Mouse (Mus musculus): ENCODE data around the gene Mpc2. TPM values are rescaled to one million over a fixed set of nuclear protein-coding genes. Genes with fewer than 3 reads are reported as not detected.

Gene Mpc2
- polyA plus RNA-seq, 1 experiment from 2014 or later: 292 TPM

DNA sequence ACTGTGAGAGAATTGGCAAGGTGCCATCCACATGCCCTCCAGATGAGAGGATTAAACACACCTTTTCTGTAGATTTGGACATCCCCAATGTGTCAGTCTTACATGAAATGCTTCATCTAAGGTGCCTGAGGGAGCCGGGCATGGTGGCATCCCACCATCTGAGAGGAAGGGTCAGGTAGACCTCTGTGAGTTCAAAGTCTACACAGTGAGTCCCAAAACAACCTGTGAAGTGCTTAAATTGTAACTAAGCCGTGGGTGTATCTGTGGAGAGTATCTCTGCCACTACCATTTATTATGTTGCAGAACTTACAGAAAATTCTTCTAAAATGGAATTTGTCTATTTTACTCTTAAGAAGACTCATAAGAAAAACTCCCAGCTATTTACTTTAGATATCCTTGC lies 25.7 kb downstream of the Mpc2 start:
- 48% methylated on average over 2 of the region's 2 CpGs for WGBS (ENCODE audit: insufficient replicate concordance)
- Histone ChIP-seq H3K4me1 (ENCODE audit: control insufficient read depth, low read depth, low read length) (no peaks in the 10 kb centered on the region; the same call in none of the 2 replicates), H3K27ac (ENCODE audit: low read length) (no peak overlapping the region), H3K4me2 (ENCODE audit: low read depth, low read length) (no peak overlapping the region), H3K27me3 (ENCODE audit: control insufficient read depth, insufficient read depth, low read depth, low read length) (no peaks in the 10 kb centered on the region), H3K4me3 (ENCODE audit: low read depth, low read length) (no peak overlapping the region), H3K9ac (ENCODE audit: low read depth, low read length) (no peak overlapping the region), H3K36me3 (ENCODE audit: control insufficient read depth, insufficient read depth) (peaks cover 4% of the 10 kb centered on the region; the same call in 1 of the 2 replicates), H3K9me3 (replicated peaks; ENCODE audit: control insufficient read depth, low read length) (no peaks in the 10 kb centered on the region)
- ATAC-seq (ENCODE audit: low read depth): no peak

DNA sequence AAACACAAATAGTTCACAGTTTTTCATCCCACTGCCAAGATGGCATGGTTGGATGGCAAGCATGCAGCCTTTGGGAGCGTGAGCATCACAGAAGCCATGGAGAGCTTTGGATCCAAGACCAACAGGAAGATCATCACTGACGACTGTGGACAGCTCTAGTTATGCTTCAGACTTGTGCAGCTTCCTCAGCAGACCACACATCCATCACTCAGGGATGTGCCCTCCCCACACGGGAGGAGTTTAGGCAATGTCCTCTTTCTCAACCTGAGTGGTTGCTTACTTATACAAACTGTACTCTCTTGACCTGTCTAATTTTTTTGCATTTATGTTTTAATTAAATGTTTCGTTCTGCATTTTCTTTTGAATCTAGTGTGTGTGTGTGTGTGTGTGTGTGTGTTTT lies 28.8 kb downstream of the Mpc2 start:
- Histone ChIP-seq H3K9me3 (replicated peaks; ENCODE audit: control insufficient read depth, low read length) (no peaks in the 10 kb centered on the region), H3K4me3 (ENCODE audit: low read depth, low read length) (no peak overlapping the region), H3K36me3 (ENCODE audit: control insufficient read depth, insufficient read depth) (no peaks in the 10 kb centered on the region), H3K9ac (ENCODE audit: low read depth, low read length) (no peak overlapping the region), H3K4me1 (ENCODE audit: control insufficient read depth, low read depth, low read length) (no peaks in the 10 kb centered on the region; the same call in 1 of the 2 replicates), H3K27ac (ENCODE audit: low read length) (no peak overlapping the region), H3K4me2 (ENCODE audit: low read depth, low read length) (no peak overlapping the region), H3K27me3 (ENCODE audit: control insufficient read depth, insufficient read depth, low read depth, low read length) (no peaks in the 10 kb centered on the region)
- ATAC-seq (ENCODE audit: low read depth): no peak
- 48% methylated on average over 4 of the region's 4 CpGs for WGBS (ENCODE audit: insufficient replicate concordance)

DNA sequence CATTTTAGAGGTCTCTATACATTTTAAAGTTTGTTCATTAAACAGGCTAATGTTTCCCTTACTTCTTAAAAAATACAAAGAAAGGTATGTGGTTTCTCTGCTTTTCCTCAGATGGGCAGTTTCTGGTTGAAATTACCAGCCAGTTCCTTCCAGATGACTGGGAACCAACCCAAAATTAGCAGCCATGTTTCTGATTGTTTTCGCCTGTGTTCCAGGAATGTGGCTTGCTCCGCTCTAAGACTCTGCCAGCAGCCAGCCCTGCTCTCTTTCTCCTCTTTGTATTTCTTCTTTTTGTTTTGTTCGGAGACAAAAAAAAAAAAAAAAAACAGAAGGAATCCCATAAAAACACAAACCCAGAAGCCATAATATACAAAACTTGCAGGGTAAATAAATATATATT lies 38.4 kb downstream of the Mpc2 start:
- H3K9ac ChIP-seq (ENCODE audit: low read depth, low read length): no peak overlapping the region
- H3K4me1 ChIP-seq (ENCODE audit: control insufficient read depth, low read depth, low read length): no peaks in the 10 kb centered on the region
- no peaks in the 10 kb centered on the region for H3K27me3 ChIP-seq (ENCODE audit: control insufficient read depth, insufficient read depth, low read depth, low read length)
- no peaks in the 10 kb centered on the region for H3K36me3 ChIP-seq (ENCODE audit: control insufficient read depth, insufficient read depth)
- H3K27ac ChIP-seq (ENCODE audit: low read length): no peak overlapping the region
- no peak overlapping the region for H3K4me2 ChIP-seq (ENCODE audit: low read depth, low read length)
- WGBS (ENCODE audit: insufficient replicate concordance): 65% methylated on average over 3 of the region's 3 CpGs
- no peaks in the 10 kb centered on the region for H3K9me3 ChIP-seq (replicated peaks; ENCODE audit: control insufficient read depth, low read length)
- no peak overlapping the region for H3K4me3 ChIP-seq (ENCODE audit: low read depth, low read length)
- ATAC-seq (ENCODE audit: low read depth): no peak

DNA sequence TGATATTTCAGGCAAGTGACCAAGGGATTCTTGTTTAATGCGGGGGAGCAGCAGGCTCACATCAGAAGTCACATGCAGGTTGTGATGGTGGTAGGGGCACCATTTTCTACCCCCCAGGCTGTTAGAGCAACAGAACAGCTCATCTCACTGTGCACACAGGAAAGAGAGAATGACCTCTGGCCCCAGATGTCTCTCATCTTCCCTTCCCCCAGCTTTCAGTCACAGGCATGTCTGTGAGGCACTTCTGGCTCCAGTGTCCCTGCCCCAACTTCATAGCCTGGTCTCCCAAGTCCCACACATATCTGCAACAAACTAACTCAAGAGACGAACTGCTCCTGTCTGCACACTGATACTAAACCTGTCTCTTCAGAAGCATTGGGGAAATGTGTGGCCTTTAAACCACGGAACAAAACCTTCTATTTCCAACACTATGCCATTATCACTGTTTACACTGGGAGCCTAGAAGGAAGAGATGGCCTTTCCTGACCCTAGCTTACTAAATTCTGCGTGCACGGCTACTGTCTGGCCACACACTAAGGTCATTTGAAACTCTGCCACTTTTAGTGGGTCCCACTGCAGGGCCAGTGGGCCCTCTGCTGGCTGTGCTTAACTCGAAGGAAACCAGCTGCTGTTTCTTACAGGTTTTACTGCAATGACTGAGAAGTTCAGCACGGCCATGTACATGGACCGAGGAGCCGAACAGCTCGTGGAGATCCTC lies 43.0 kb downstream of the Mpc2 start:
- Histone ChIP-seq H3K4me3 (ENCODE audit: low read depth, low read length) (peak overlapping the region; percentile 0; the same call in 1 of the 2 replicates), H3K36me3 (ENCODE audit: control insufficient read depth, insufficient read depth) (no peaks in the 10 kb centered on the region), H3K27ac (ENCODE audit: low read length) (peak overlapping the region; percentile 46), H3K4me1 (ENCODE audit: control insufficient read depth, low read depth, low read length) (no peaks in the 10 kb centered on the region), H3K9ac (ENCODE audit: low read depth, low read length) (no peak overlapping the region), H3K4me2 (ENCODE audit: low read depth, low read length) (peak overlapping the region; percentile 15; the same call in 1 of the 2 replicates), H3K27me3 (ENCODE audit: control insufficient read depth, insufficient read depth, low read depth, low read length) (no peaks in the 10 kb centered on the region), H3K9me3 (replicated peaks; ENCODE audit: control insufficient read depth, low read length) (no peaks in the 10 kb centered on the region)
- WGBS (ENCODE audit: insufficient replicate concordance): 33% methylated on average over 10 of the region's 10 CpGs
- peak; percentile 65 for ATAC-seq (ENCODE audit: low read depth)

GRCm38 (mm10) chr1:165506303-165506702 lies 45.9 kb downstream of the Mpc2 start:
- WGBS (ENCODE audit: insufficient replicate concordance): 48% methylated on average over 6 of the region's 6 CpGs
- no peak overlapping the region for H3K4me2 ChIP-seq (ENCODE audit: low read depth, low read length)
- H3K27me3 ChIP-seq (ENCODE audit: control insufficient read depth, insufficient read depth, low read depth, low read length): no peaks in the 10 kb centered on the region
- H3K4me3 ChIP-seq (ENCODE audit: low read depth, low read length): no peak overlapping the region
- H3K9ac ChIP-seq (ENCODE audit: low read depth, low read length): no peak overlapping the region
- H3K9me3 ChIP-seq (replicated peaks; ENCODE audit: control insufficient read depth, low read length): no peaks in the 10 kb centered on the region
- no peaks in the 10 kb centered on the region for H3K36me3 ChIP-seq (ENCODE audit: control insufficient read depth, insufficient read depth)
- peak; percentile 39; the same call in 1 of the 2 replicates for ATAC-seq (ENCODE audit: low read depth)
- no peak overlapping the region for H3K27ac ChIP-seq (ENCODE audit: low read length)
- no peaks in the 10 kb centered on the region for H3K4me1 ChIP-seq (ENCODE audit: control insufficient read depth, low read depth, low read length)

DNA sequence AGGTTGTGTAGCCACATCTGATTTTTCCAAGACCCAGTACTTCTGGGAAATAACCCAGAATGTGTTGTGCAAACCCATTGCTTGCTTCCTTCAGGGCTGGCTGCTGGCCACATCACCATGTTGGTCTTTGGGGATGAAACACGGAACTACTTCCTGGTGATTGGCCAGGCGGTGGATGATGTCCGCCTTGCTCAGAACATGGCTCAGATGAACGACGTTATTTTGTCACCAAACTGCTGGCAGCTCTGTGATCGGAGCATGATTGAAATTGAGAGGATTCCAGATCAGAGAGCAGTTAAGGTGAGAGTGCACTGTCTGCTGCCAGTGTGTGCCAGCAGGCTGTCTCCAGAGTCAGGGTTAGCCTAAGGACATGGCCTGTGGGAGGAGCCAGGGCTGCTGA lies 49.7 kb downstream of the Mpc2 start:
- no peaks in the 10 kb centered on the region for H3K36me3 ChIP-seq (ENCODE audit: control insufficient read depth, insufficient read depth)
- no peaks in the 10 kb centered on the region for H3K27me3 ChIP-seq (ENCODE audit: control insufficient read depth, insufficient read depth, low read depth, low read length)
- H3K9me3 ChIP-seq (replicated peaks; ENCODE audit: control insufficient read depth, low read length): no peaks in the 10 kb centered on the region
- WGBS (ENCODE audit: insufficient replicate concordance): 79% methylated on average over 6 of the region's 6 CpGs
- ATAC-seq (ENCODE audit: low read depth): no peak
- no peak overlapping the region for H3K9ac ChIP-seq (ENCODE audit: low read depth, low read length)
- no peak overlapping the region for H3K4me2 ChIP-seq (ENCODE audit: low read depth, low read length)
- no peak overlapping the region for H3K4me3 ChIP-seq (ENCODE audit: low read depth, low read length)
- H3K27ac ChIP-seq (ENCODE audit: low read length): no peak overlapping the region
- H3K4me1 ChIP-seq (ENCODE audit: control insufficient read depth, low read depth, low read length): no peaks in the 10 kb centered on the region

DNA sequence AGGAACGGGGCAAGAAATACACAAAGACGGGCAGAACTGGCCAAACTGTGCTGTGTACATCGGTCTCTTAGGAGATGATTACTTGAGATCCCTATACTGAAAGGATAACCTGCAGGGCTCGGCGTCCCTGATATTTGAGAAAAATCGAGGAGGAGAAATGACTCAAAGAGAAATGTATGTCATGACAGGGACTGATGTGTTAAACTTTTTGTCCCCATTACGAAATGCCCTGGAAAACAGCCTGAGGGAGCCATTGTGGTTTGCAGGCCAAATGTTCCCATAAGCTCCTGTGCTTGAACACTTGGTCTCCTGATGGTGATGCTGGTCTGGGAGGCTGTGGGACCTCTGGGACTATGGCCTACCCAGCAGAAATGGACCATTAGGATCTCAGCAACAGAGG lies 60.3 kb downstream of the Mpc2 start:
- Histone ChIP-seq H3K27ac (ENCODE audit: low read length) (no peak overlapping the region), H3K9ac (ENCODE audit: low read depth, low read length) (no peak overlapping the region), H3K27me3 (ENCODE audit: control insufficient read depth, insufficient read depth, low read depth, low read length) (no peaks in the 10 kb centered on the region), H3K36me3 (ENCODE audit: control insufficient read depth, insufficient read depth) (no peaks in the 10 kb centered on the region), H3K9me3 (replicated peaks; ENCODE audit: control insufficient read depth, low read length) (no peaks in the 10 kb centered on the region), H3K4me3 (ENCODE audit: low read depth, low read length) (no peak overlapping the region), H3K4me1 (ENCODE audit: control insufficient read depth, low read depth, low read length) (no peaks in the 10 kb centered on the region), H3K4me2 (ENCODE audit: low read depth, low read length) (no peak overlapping the region)
- 69% methylated on average over 7 of the region's 7 CpGs for WGBS (ENCODE audit: insufficient replicate concordance)
- ATAC-seq (ENCODE audit: low read depth): no peak

Other genes starting within 250 kb of the Mpc2 start
- gene Tiprl, start 223.6 kb upstream of the Mpc2 start, polyA plus RNA-seq (2015; fragmentation: Nextera tagmentation; extraction: Ambion mirVana): 36.4 and 38.4 TPM in 2 replicates
- gene Gpr161, start 164.8 kb upstream of the Mpc2 start, polyA plus RNA-seq (2015; fragmentation: Nextera tagmentation; extraction: Ambion mirVana): 0.07 and 0.11 TPM in 2 replicates
- gene Dcaf6, start 162 bp upstream of the Mpc2 start, polyA plus RNA-seq (2015; fragmentation: Nextera tagmentation; extraction: Ambion mirVana): 14.9 and 17.0 TPM in 2 replicates
- gene Adcy10, start 24.5 kb downstream of the Mpc2 start, polyA plus RNA-seq (2015; fragmentation: Nextera tagmentation; extraction: Ambion mirVana): 0.02 and 0.11 TPM in 2 replicates
- gene Mpzl1, start 173.9 kb downstream of the Mpc2 start, polyA plus RNA-seq (2015; fragmentation: Nextera tagmentation; extraction: Ambion mirVana): 21.9 and 23.9 TPM in 2 replicates
- gene Rcsd1, start 249.1 kb downstream of the Mpc2 start, polyA plus RNA-seq (2015; fragmentation: Nextera tagmentation; extraction: Ambion mirVana): 12.1 and 12.8 TPM in 2 replicates